Mouse (Mus musculus) bone marrow, adult 2 months (tissue): ENCODE data around the gene Slc12a4.

Experiments
- CTCF ChIP-seq: fragments of 200-500 bp; IDR thresholded peaks from 2 replicates; pipeline ENCODE4 v1.5.1; 2011; ENCODE audit warnings: low read length, control low read depth; ENCODE audit not compliant: control insufficient read depth, insufficient read depth
- POLR2A ChIP-seq: fragments of 200-500 bp; IDR thresholded peaks from 2 replicates; pipeline ENCODE4 v1.6.1; 2011; ENCODE audit warnings: low read depth, mild to moderate bottlenecking, control low read depth, low read length, borderline replicate concordance; ENCODE audit not compliant: control insufficient read depth

DNA sequence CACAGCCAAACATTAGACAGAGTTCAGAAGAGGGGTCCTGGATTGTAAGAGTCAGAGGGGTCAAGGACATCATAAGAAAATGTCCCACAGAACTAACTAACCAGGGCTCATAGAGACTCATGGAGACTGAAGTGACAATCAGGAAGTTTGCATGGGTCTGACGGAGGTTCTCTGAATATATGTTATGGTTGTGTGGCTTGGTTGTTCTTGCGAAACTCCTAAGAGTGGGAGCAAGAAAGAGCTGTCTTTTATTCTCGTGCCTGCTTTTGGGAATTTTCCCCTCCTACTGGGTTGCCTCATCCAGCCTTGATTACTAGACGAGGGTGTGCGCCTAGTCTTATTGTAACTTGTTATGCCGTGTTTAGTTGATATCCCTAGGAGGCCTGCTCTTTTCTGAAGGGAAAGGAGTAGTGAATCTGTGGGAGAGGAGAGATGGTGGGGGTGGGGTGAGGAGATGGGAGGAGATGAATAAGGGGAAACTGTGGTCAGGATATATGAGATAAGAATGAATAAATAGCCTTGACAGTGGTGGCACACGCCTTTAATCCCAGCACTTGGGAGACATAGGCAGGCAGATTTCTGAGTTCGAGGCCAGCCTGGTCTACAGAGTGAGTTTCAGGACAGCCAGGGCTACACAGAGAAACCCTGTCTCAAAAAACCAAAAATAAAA, 38.8 kb upstream of the Slc12a4 start:
- TF ChIP-seq CTCF (no peak), POLR2A (no peak)
